Mouse (Mus musculus) heart, postnatal 0 days (tissue): Measurements from ENCODE around the gene Rps24.

Experiments used
- CTCF ChIP-seq: IDR thresholded peaks from 2 replicates; pipeline ENCODE4 v1.5.1; 2016; ENCODE audit warnings: antibody characterized with exemption, control low read depth, low read depth
- EP300 ChIP-seq: IDR thresholded peaks from 2 replicates; pipeline ENCODE4 v1.6.1; 2016; ENCODE audit warnings: antibody characterized with exemption, low read depth

- TF ChIP-seq CTCF, result no peak
- no peak for TF ChIP-seq EP300
These were observed 13.9 kb downstream of the Rps24 start for GRCm38 (mm10) chr14:24500845-24501186.
